Mouse (Mus musculus): ENCODE results near the gene Acot12. TPM values are rescaled to one million over a fixed set of nuclear protein-coding genes. Genes with fewer than 3 reads are reported as not detected.
A peak's percentile ranks its signal among the peaks of the same experiment; 100 is the strongest.

Gene Acot12
- polyA plus RNA-seq, 1 experiment from 2014 or later: 0.18 TPM

GRCm38 (mm10) chr13:91723736-91724119 is 17.6 kb upstream of the Acot12 start:
- no peaks in the 10 kb centered on the region for H3K36me3 ChIP-seq (ENCODE audit: control insufficient read depth, insufficient read depth, low read length)
- WGBS: 80% methylated on average over 7 of the region's 7 CpGs
- no peak overlapping the region for H3K9ac ChIP-seq (ENCODE audit: low read depth, low read length)
- no peaks in the 10 kb centered on the region for H3K9me3 ChIP-seq (ENCODE audit: control insufficient read depth, low read length)
- no peak for ATAC-seq (ENCODE audit: low FRiP score, low TSS enrichment)
- no peaks in the 10 kb centered on the region for H3K4me1 ChIP-seq (ENCODE audit: control insufficient read depth, insufficient read depth, low read length)
- H3K27ac ChIP-seq (ENCODE audit: low read depth, low read length): no peak overlapping the region
- H3K27me3 ChIP-seq (ENCODE audit: control insufficient read depth, insufficient read depth, low read length): no peaks in the 10 kb centered on the region
- no peak overlapping the region for H3K4me3 ChIP-seq (ENCODE audit: low read length)
- H3K4me2 ChIP-seq (replicated peaks; ENCODE audit: low read depth, low read length): no peak overlapping the region

GRCm38 (mm10) chr13:91724211-91724610 is 17.1 kb upstream of the Acot12 start:
- Histone ChIP-seq H3K27me3 (ENCODE audit: control insufficient read depth, insufficient read depth, low read length) (no peaks in the 10 kb centered on the region), H3K4me2 (replicated peaks; ENCODE audit: low read depth, low read length) (no peak overlapping the region), H3K4me1 (ENCODE audit: control insufficient read depth, insufficient read depth, low read length) (no peaks in the 10 kb centered on the region), H3K9me3 (ENCODE audit: control insufficient read depth, low read length) (no peaks in the 10 kb centered on the region), H3K36me3 (ENCODE audit: control insufficient read depth, insufficient read depth, low read length) (no peaks in the 10 kb centered on the region), H3K9ac (ENCODE audit: low read depth, low read length) (no peak overlapping the region), H3K27ac (ENCODE audit: low read depth, low read length) (no peak overlapping the region), H3K4me3 (ENCODE audit: low read length) (no peak overlapping the region)
- 77% methylated on average over 3 of the region's 3 CpGs for WGBS
- ATAC-seq (ENCODE audit: low FRiP score, low TSS enrichment): no peak

- Histone ChIP-seq H3K36me3 (ENCODE audit: control insufficient read depth, insufficient read depth, low read length) (no peaks in the 10 kb centered on the region), H3K4me2 (replicated peaks; ENCODE audit: low read depth, low read length) (no peak overlapping the region), H3K4me3 (ENCODE audit: low read length) (no peak overlapping the region), H3K9me3 (ENCODE audit: control insufficient read depth, low read length) (no peaks in the 10 kb centered on the region), H3K4me1 (ENCODE audit: control insufficient read depth, insufficient read depth, low read length) (no peaks in the 10 kb centered on the region), H3K27ac (ENCODE audit: low read depth, low read length) (no peak overlapping the region), H3K9ac (ENCODE audit: low read depth, low read length) (no peak overlapping the region), H3K27me3 (ENCODE audit: control insufficient read depth, insufficient read depth, low read length) (no peaks in the 10 kb centered on the region)
- ATAC-seq (ENCODE audit: low FRiP score, low TSS enrichment): no peak
- WGBS: 78% methylated on average over 3 of the region's 3 CpGs
These were observed 16.2 kb upstream of the Acot12 start for GRCm38 (mm10) chr13:91725130-91725529.

GRCm38 (mm10) chr13:91727899-91728298 is 13.4 kb upstream of the Acot12 start:
- H3K9ac ChIP-seq (ENCODE audit: low read depth, low read length): no peak overlapping the region
- H3K9me3 ChIP-seq (ENCODE audit: control insufficient read depth, low read length): no peaks in the 10 kb centered on the region
- H3K27ac ChIP-seq (ENCODE audit: low read depth, low read length): no peak overlapping the region
- no peak overlapping the region for H3K4me3 ChIP-seq (ENCODE audit: low read length)
- ATAC-seq (ENCODE audit: low FRiP score, low TSS enrichment): no peak
- H3K36me3 ChIP-seq (ENCODE audit: control insufficient read depth, insufficient read depth, low read length): no peaks in the 10 kb centered on the region
- no peaks in the 10 kb centered on the region for H3K27me3 ChIP-seq (ENCODE audit: control insufficient read depth, insufficient read depth, low read length)
- no peaks in the 10 kb centered on the region for H3K4me1 ChIP-seq (ENCODE audit: control insufficient read depth, insufficient read depth, low read length)
- H3K4me2 ChIP-seq (replicated peaks; ENCODE audit: low read depth, low read length): no peak overlapping the region

GRCm38 (mm10) chr13:91737191-91737590 is 4.1 kb upstream of the Acot12 start:
- H3K4me2 ChIP-seq (replicated peaks; ENCODE audit: low read depth, low read length): no peak overlapping the region

GRCm38 (mm10) chr13:91740851-91741250 is 461 bp upstream of the Acot12 start:
- H3K4me2 ChIP-seq (replicated peaks; ENCODE audit: low read depth, low read length): peak overlapping the region; percentile 65
- H3K4me1 ChIP-seq (ENCODE audit: control insufficient read depth, insufficient read depth, low read length): no peaks in the 10 kb centered on the region
- H3K9ac ChIP-seq (ENCODE audit: low read depth, low read length): 0 out of 2 replicates have a peak overlapping the region, but pooled peaks have one; percentile 40
- H3K27me3 ChIP-seq (ENCODE audit: control insufficient read depth, insufficient read depth, low read length): no peaks in the 10 kb centered on the region
- 68% methylated on average over 6 of the region's 6 CpGs for WGBS
- no peak for ATAC-seq (ENCODE audit: low FRiP score, low TSS enrichment)
- H3K27ac ChIP-seq (ENCODE audit: low read depth, low read length): no peak overlapping the region
- no peaks in the 10 kb centered on the region for H3K9me3 ChIP-seq (ENCODE audit: control insufficient read depth, low read length)
- H3K36me3 ChIP-seq (ENCODE audit: control insufficient read depth, insufficient read depth, low read length): no peaks in the 10 kb centered on the region
- peak overlapping the region; percentile 38 for H3K4me3 ChIP-seq (ENCODE audit: low read length)

More at GRCm38 (mm10) chr13:91737191-91737590, 4.1 kb upstream of the Acot12 start:
- Histone ChIP-seq H3K4me1 (ENCODE audit: control insufficient read depth, insufficient read depth, low read length) (no peaks in the 10 kb centered on the region), H3K27me3 (ENCODE audit: control insufficient read depth, insufficient read depth, low read length) (no peaks in the 10 kb centered on the region), H3K4me3 (ENCODE audit: low read length) (no peak overlapping the region), H3K36me3 (ENCODE audit: control insufficient read depth, insufficient read depth, low read length) (no peaks in the 10 kb centered on the region), H3K9me3 (ENCODE audit: control insufficient read depth, low read length) (no peaks in the 10 kb centered on the region), H3K27ac (ENCODE audit: low read depth, low read length) (no peak overlapping the region), H3K9ac (ENCODE audit: low read depth, low read length) (no peak overlapping the region)
- ATAC-seq (ENCODE audit: low FRiP score, low TSS enrichment): no peak
- WGBS: 100% methylated on average over 1 of the region's 1 CpGs

GRCm38 (mm10) chr13:91743180-91743579 is 1.9 kb downstream of the Acot12 start:
- WGBS: 92% methylated on average over 3 of the region's 3 CpGs
- no peaks in the 10 kb centered on the region for H3K9me3 ChIP-seq (ENCODE audit: control insufficient read depth, low read length)
- no peak overlapping the region for H3K27ac ChIP-seq (ENCODE audit: low read depth, low read length)
- H3K4me3 ChIP-seq (ENCODE audit: low read length): no peak overlapping the region
- no peak for ATAC-seq (ENCODE audit: low FRiP score, low TSS enrichment)
- no peaks in the 10 kb centered on the region for H3K27me3 ChIP-seq (ENCODE audit: control insufficient read depth, insufficient read depth, low read length)
- H3K36me3 ChIP-seq (ENCODE audit: control insufficient read depth, insufficient read depth, low read length): no peaks in the 10 kb centered on the region
- H3K9ac ChIP-seq (ENCODE audit: low read depth, low read length): no peak overlapping the region
- H3K4me1 ChIP-seq (ENCODE audit: control insufficient read depth, insufficient read depth, low read length): no peaks in the 10 kb centered on the region
- H3K4me2 ChIP-seq (replicated peaks; ENCODE audit: low read depth, low read length): no peak overlapping the region

GRCm38 (mm10) chr13:91746470-91746869 is 5.2 kb downstream of the Acot12 start:
- Histone ChIP-seq H3K4me3 (ENCODE audit: low read length) (no peak overlapping the region), H3K27ac (ENCODE audit: low read depth, low read length) (no peak overlapping the region), H3K36me3 (ENCODE audit: control insufficient read depth, insufficient read depth, low read length) (no peaks in the 10 kb centered on the region), H3K4me1 (ENCODE audit: control insufficient read depth, insufficient read depth, low read length) (no peaks in the 10 kb centered on the region), H3K9ac (ENCODE audit: low read depth, low read length) (no peak overlapping the region), H3K4me2 (replicated peaks; ENCODE audit: low read depth, low read length) (no peak overlapping the region), H3K9me3 (ENCODE audit: control insufficient read depth, low read length) (no peaks in the 10 kb centered on the region), H3K27me3 (ENCODE audit: control insufficient read depth, insufficient read depth, low read length) (no peaks in the 10 kb centered on the region)
- 85% methylated on average over 5 of the region's 5 CpGs for WGBS
- ATAC-seq (ENCODE audit: low FRiP score, low TSS enrichment): no peak

GRCm38 (mm10) chr13:91748401-91748800 is 7.1 kb downstream of the Acot12 start:
- WGBS: 91% methylated on average over 2 of the region's 2 CpGs
- Histone ChIP-seq H3K9ac (ENCODE audit: low read depth, low read length) (no peak overlapping the region), H3K4me2 (replicated peaks; ENCODE audit: low read depth, low read length) (no peak overlapping the region), H3K27me3 (ENCODE audit: control insufficient read depth, insufficient read depth, low read length) (no peaks in the 10 kb centered on the region), H3K36me3 (ENCODE audit: control insufficient read depth, insufficient read depth, low read length) (no peaks in the 10 kb centered on the region), H3K4me1 (ENCODE audit: control insufficient read depth, insufficient read depth, low read length) (no peaks in the 10 kb centered on the region), H3K27ac (ENCODE audit: low read depth, low read length) (no peak overlapping the region), H3K4me3 (ENCODE audit: low read length) (no peak overlapping the region), H3K9me3 (ENCODE audit: control insufficient read depth, low read length) (no peaks in the 10 kb centered on the region)
- ATAC-seq (ENCODE audit: low FRiP score, low TSS enrichment): no peak

- ATAC-seq (ENCODE audit: low FRiP score, low TSS enrichment): no peak
- Histone ChIP-seq H3K27me3 (ENCODE audit: control insufficient read depth, insufficient read depth, low read length) (no peaks in the 10 kb centered on the region), H3K9me3 (ENCODE audit: control insufficient read depth, low read length) (no peaks in the 10 kb centered on the region), H3K4me3 (ENCODE audit: low read length) (no peak overlapping the region), H3K4me1 (ENCODE audit: control insufficient read depth, insufficient read depth, low read length) (no peaks in the 10 kb centered on the region), H3K36me3 (ENCODE audit: control insufficient read depth, insufficient read depth, low read length) (no peaks in the 10 kb centered on the region), H3K9ac (ENCODE audit: low read depth, low read length) (no peak overlapping the region), H3K4me2 (replicated peaks; ENCODE audit: low read depth, low read length) (no peak overlapping the region), H3K27ac (ENCODE audit: low read depth, low read length) (no peak overlapping the region)
- WGBS: 48% methylated on average over 4 of the region's 4 CpGs
These were observed 8.7 kb downstream of the Acot12 start for GRCm38 (mm10) chr13:91749981-91750380.

Measured in kidney, embryonic 14.5 days (tissue).